Mouse (Mus musculus) midbrain, embryonic 16.5 days (tissue): ENCODE measurements around the gene Gm5565. TPM values are rescaled to one million over a fixed set of nuclear protein-coding genes. Genes with fewer than 3 reads are reported as not detected.
"Not testable (repeated sequence)": the region's sequence is repeated elsewhere in the genome, so short reads cannot be mapped to it uniquely, and the experiment has no call there.

ENCODE experiments used
- ATAC-seq: fragments of 200-750 bp; cut with Nextera tagmentation; 2 replicates; pipeline ENCODE4 v1.8.0; 2017; ENCODE audit warnings: moderate TSS enrichment
- H3K27ac ChIP-seq: fragments of 300-500 bp; sonication (generic); 2 replicates; pipeline ENCODE4 v1.5.1; 2014; ENCODE audit warnings: mild to moderate bottlenecking, low read length, mixed read lengths
- H3K27me3 ChIP-seq: fragments of 300-500 bp; sonication (generic); 2 replicates; pipeline ENCODE4 v1.6.1; 2014; ENCODE audit warnings: low read depth, low read length, mixed read lengths; ENCODE audit not compliant: control insufficient read depth, insufficient read depth
- H3K36me3 ChIP-seq: fragments of 300-500 bp; sonication (generic); 2 replicates; pipeline ENCODE4 v1.6.1; 2014; ENCODE audit warnings: mild to moderate bottlenecking, low read length, moderate library complexity, mixed read lengths; ENCODE audit not compliant: control insufficient read depth, insufficient read depth
- H3K4me1 ChIP-seq: fragments of 300-500 bp; sonication (generic); 2 replicates; pipeline ENCODE4 v1.6.1; 2014; ENCODE audit warnings: mild to moderate bottlenecking, low read length, mixed read lengths; ENCODE audit not compliant: control insufficient read depth, insufficient read depth
- H3K4me2 ChIP-seq: fragments of 300-500 bp; sonication (generic); 2 replicates; pipeline ENCODE4 v1.6.1; 2014; ENCODE audit warnings: mild to moderate bottlenecking, low read length, mixed read lengths
- H3K4me3 ChIP-seq: fragments of 300-500 bp; sonication (generic); 2 replicates; pipeline ENCODE4 v1.5.1; 2014; ENCODE audit warnings: low read depth, mild to moderate bottlenecking, low read length, moderate library complexity, mixed read lengths
- H3K9ac ChIP-seq: fragments of 300-500 bp; sonication (generic); 2 replicates; pipeline ENCODE4 v1.6.1; 2014; ENCODE audit warnings: low read depth, low read length, mixed read lengths
- H3K9me3 ChIP-seq: fragments of 300-500 bp; sonication (generic); replicated peaks from 2 replicates; pipeline ENCODE4 v1.6.1; 2014; ENCODE audit warnings: mild to moderate bottlenecking, low read length, mixed read lengths; ENCODE audit not compliant: control insufficient read depth, poor library complexity, severe bottlenecking
- WGBS: fragments of 180-500 bp; shearing (Covaris S2); extraction: QIAGEN DNeasy Blood & Tissue Kit; methylation state at CpG from one replicate; pipeline ENCODE4 v1.1.7; 2014; 5-methylcytosine and 5-hydroxymethylcytosine counted together
- polyA plus RNA-seq: library from polyadenylated mRNA; unstranded; fragments of >200 nt; fragmentation: Nextera tagmentation; extraction: Ambion mirVana; gene quantifications from 2 replicates; pipeline ENCODE4 v1.2.1, GENCODE M21; 2015

Gene Gm5565
- not detected in 2 replicates for polyA plus RNA-seq

GRCm38 (mm10) chr5:146160439-146160838 is at the start of gene Gm5565:
Gm5565 (minus strand) TSS chr5:146160539.
- H3K4me3 ChIP-seq, H3K4me2 ChIP-seq, H3K9ac ChIP-seq, H3K4me1 ChIP-seq, ATAC-seq, H3K36me3 ChIP-seq, H3K27ac ChIP-seq, H3K27me3 ChIP-seq, H3K9me3 ChIP-seq: not testable (repeated sequence)
- 94% methylated on average over 3 of the region's 3 CpGs for WGBS

DNA sequence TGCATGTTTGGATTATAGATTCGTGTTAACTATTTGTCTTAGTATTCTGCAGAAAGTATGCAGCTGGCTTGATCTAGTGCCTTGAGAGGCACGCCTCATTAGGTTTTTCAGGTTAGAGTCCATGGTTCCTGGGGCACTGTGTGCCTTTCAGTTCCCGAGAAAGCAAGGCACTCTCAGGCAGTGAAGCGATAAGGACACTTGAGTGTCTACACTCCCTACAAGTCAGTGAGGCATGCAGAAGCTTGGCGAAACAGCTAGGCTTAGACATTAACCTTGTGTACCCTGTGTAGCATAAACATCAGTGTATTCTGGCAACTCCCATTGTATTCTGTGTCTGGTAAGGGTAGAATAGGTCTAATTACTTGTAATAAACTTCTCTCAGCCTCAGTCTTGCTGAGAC is 45.2 kb upstream of the Gm5565 start:
- no peak overlapping the region for H3K27ac ChIP-seq
- no peak for ATAC-seq
- WGBS: 96% methylated on average over 5 of the region's 5 CpGs
- no peak overlapping the region for H3K9ac ChIP-seq
- no peaks in the 10 kb centered on the region for H3K27me3 ChIP-seq
- H3K4me3 ChIP-seq: no peak overlapping the region
- H3K4me2 ChIP-seq: no peak overlapping the region
- no peaks in the 10 kb centered on the region for H3K4me1 ChIP-seq
- H3K9me3 ChIP-seq: 0 out of 2 replicates have a peak, but pooled peaks cover 3% of the 10 kb centered on the region
- peaks cover 68% of the 10 kb centered on the region for H3K36me3 ChIP-seq

- WGBS: 96% methylated on average over 2 of the region's 2 CpGs
- Histone ChIP-seq H3K9me3 (0 out of 2 replicates have a peak, but pooled peaks cover 3% of the 10 kb centered on the region), H3K4me1 (no peaks in the 10 kb centered on the region), H3K4me3 (no peak overlapping the region), H3K27me3 (no peaks in the 10 kb centered on the region), H3K27ac (no peak overlapping the region), H3K36me3 (peaks cover 60% of the 10 kb centered on the region), H3K9ac (no peak overlapping the region), H3K4me2 (no peak overlapping the region)
- no peak for ATAC-seq
Measured at GRCm38 (mm10) chr5:146203921-146204320, 43.6 kb upstream of the Gm5565 start.

GRCm38 (mm10) chr5:146200580-146200979 is 40.2 kb upstream of the Gm5565 start:
- Histone ChIP-seq H3K9ac (no peak overlapping the region), H3K36me3 (peaks cover 38% of the 10 kb centered on the region), H3K9me3 (0 out of 2 replicates have a peak, but pooled peaks cover 3% of the 10 kb centered on the region)

GRCm38 (mm10) chr5:146199540-146199939 is 39.2 kb upstream of the Gm5565 start:
- H3K27me3 ChIP-seq: no peaks in the 10 kb centered on the region
- no peak overlapping the region for H3K9ac ChIP-seq
- peaks cover 28% of the 10 kb centered on the region for H3K36me3 ChIP-seq
- H3K4me1 ChIP-seq: no peaks in the 10 kb centered on the region
- 95% methylated on average over 2 of the region's 2 CpGs for WGBS
- no peak overlapping the region for H3K4me3 ChIP-seq
- H3K9me3 ChIP-seq: 0 out of 2 replicates have a peak, but pooled peaks cover 3% of the 10 kb centered on the region
- H3K4me2 ChIP-seq: no peak overlapping the region
- no peak overlapping the region for H3K27ac ChIP-seq
- ATAC-seq: no peak

More at GRCm38 (mm10) chr5:146200580-146200979, 40.2 kb upstream of the Gm5565 start:
- no peaks in the 10 kb centered on the region for H3K4me1 ChIP-seq
- no peak overlapping the region for H3K4me2 ChIP-seq
- H3K27ac ChIP-seq: no peak overlapping the region
- ATAC-seq: no peak
- no peak overlapping the region for H3K4me3 ChIP-seq
- no peaks in the 10 kb centered on the region for H3K27me3 ChIP-seq
- WGBS: 98% methylated on average over 6 of the region's 6 CpGs

- Histone ChIP-seq H3K27ac (no peak overlapping the region), H3K36me3 (peaks cover 24% of the 10 kb centered on the region), H3K4me3 (no peak overlapping the region)
Measured at GRCm38 (mm10) chr5:146199073-146199472, 38.7 kb upstream of the Gm5565 start.

GRCm38 (mm10) chr5:146193360-146193759 is 33.0 kb upstream of the Gm5565 start:
- no peak for ATAC-seq
- 87% methylated on average over 8 of the region's 8 CpGs for WGBS

More at GRCm38 (mm10) chr5:146199073-146199472, 38.7 kb upstream of the Gm5565 start:
- no peaks in the 10 kb centered on the region for H3K27me3 ChIP-seq
- no peak for ATAC-seq
- no peak overlapping the region for H3K4me2 ChIP-seq
- H3K4me1 ChIP-seq: no peaks in the 10 kb centered on the region
- peaks cover 3% of the 10 kb centered on the region; the same call in 1 of the 2 replicates for H3K9me3 ChIP-seq
- H3K9ac ChIP-seq: no peak overlapping the region

DNA sequence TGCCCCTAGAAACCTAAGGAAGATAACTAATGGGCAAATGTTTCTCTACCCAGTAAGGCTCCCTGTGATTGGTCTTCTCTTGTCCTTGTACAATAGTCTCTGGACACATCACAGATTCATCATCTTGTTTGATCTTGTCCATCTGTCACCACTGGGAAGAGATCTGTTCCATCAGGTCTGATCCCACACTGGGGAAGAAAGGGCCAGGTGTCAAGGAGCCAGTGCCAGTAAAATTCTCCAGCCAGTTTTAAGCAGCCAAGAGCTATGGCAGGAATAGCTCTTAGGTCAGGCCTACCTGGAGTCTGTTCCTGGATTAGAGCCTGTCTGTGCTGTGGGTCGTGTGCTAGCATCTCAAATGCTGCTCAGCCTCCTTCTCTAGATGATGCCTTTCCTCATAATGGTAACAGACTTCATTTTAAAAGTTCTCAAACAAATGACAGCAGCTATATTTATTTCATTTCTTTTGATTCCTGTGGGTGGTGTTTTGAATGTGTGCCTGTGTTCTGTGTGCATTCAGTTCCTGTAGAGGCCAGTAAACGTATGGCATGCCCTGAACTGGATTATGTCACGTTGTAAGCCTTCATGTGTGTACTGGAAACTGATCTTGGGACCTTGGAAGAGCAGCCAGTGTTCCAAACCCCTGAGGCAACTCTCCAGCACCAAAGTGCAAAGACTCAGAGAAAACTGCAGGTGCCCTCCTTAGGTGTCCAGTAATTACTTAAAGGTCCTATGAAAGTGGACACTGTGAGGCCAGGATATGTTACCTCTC is 30.3 kb upstream of the Gm5565 start:
- no peak overlapping the region for H3K9ac ChIP-seq
- H3K4me3 ChIP-seq: no peak overlapping the region
- H3K9me3 ChIP-seq: no peaks in the 10 kb centered on the region; the same call in 1 of the 2 replicates
- H3K4me1 ChIP-seq: no peaks in the 10 kb centered on the region
- no peak for ATAC-seq
- H3K27me3 ChIP-seq: no peaks in the 10 kb centered on the region
- H3K4me2 ChIP-seq: no peak overlapping the region
- no peaks in the 10 kb centered on the region for H3K36me3 ChIP-seq
- WGBS: 56% methylated on average over 3 of the region's 3 CpGs
- no peak overlapping the region for H3K27ac ChIP-seq

More at GRCm38 (mm10) chr5:146193360-146193759, 33.0 kb upstream of the Gm5565 start:
- Histone ChIP-seq H3K9me3 (no peaks in the 10 kb centered on the region; the same call in 1 of the 2 replicates), H3K4me1 (no peaks in the 10 kb centered on the region), H3K36me3 (no peaks in the 10 kb centered on the region), H3K27ac (no peak overlapping the region), H3K27me3 (no peaks in the 10 kb centered on the region), H3K9ac (no peak overlapping the region), H3K4me3 (no peak overlapping the region), H3K4me2 (no peak overlapping the region)

DNA sequence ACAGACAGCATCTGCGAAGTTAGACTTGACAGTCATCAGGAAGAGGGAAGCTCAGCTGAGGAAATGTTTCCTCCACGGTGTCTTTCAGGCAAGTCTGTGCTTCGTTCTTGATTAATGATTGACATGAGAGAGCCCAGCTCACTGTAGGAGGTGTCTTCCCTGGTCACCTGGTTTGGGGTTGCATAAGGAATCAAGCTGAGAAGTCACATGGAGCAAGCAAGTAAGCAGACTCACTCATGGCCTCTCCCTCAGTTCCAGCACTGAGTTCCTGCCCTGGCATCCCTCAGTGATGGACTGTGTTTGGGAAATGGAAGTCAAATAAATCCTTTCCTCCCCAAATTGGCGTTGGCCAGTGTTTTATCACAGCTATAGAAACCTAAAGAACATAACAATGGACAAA is 29.8 kb upstream of the Gm5565 start:
- H3K4me2 ChIP-seq: no peak overlapping the region
- no peaks in the 10 kb centered on the region for H3K4me1 ChIP-seq
- H3K27ac ChIP-seq: no peak overlapping the region
- H3K9ac ChIP-seq: no peak overlapping the region
- H3K9me3 ChIP-seq: no peaks in the 10 kb centered on the region; the same call in 1 of the 2 replicates
- no peaks in the 10 kb centered on the region for H3K36me3 ChIP-seq
- no peak overlapping the region for H3K4me3 ChIP-seq
- no peaks in the 10 kb centered on the region for H3K27me3 ChIP-seq
- no peak for ATAC-seq
- 77% methylated on average over 4 of the region's 4 CpGs for WGBS
